In genomic region chr19:8930117-8930516, GRCm38 (mm10) we compare ENCODE assay signal across 8 mouse cellular contexts. TPM values are rescaled to one million over a fixed set of nuclear protein-coding genes. Genes with fewer than 3 reads are reported as not detected.
DNase-seq lines count a peak whose midpoint lies in the region; ATAC-seq and TF ChIP-seq lines count a peak whose summit lies in the region.

No protein-coding gene starts in this region.

- peak overlapping the region; percentile 73 for H3K4me2 ChIP-seq in embryonic facial prominence, embryonic 15.5 days (replicated peaks)
- H3K4me2 ChIP-seq in liver, embryonic 11.5 days, result peak overlapping the region; percentile 90

- H3K4me1 ChIP-seq in heart, adult 2 months (ENCODE audit: control insufficient read depth, insufficient read depth, low read length), result no peaks in the 10 kb centered on the region; the same call in 1 of the 2 replicates
- peaks cover 18% of the 10 kb centered on the region for H3K4me1 ChIP-seq in embryonic facial prominence, embryonic 15.5 days
- peaks cover 34% of the 10 kb centered on the region for H3K4me1 ChIP-seq in liver, embryonic 11.5 days (replicated peaks; ENCODE audit: control insufficient read depth, insufficient read depth, low read length)

- TF ChIP-seq EP300 in heart, adult 2 months (IDR thresholded peaks at IDR 0.05; ENCODE audit: insufficient read depth, low read depth, low read length), result no peak

- peak overlapping the region; percentile 87 for H3K9ac ChIP-seq in heart, adult 2 months (ENCODE audit: low read depth, low read length)
- peak overlapping the region; percentile 68 for H3K9ac ChIP-seq in embryonic facial prominence, embryonic 15.5 days
- H3K9ac ChIP-seq in liver, embryonic 11.5 days (ENCODE audit: low read depth, low read length), result peak overlapping the region; percentile 88

- no peak for TF ChIP-seq POLR2A in heart, adult 2 months (IDR thresholded peaks at IDR 0.05; ENCODE audit: insufficient read depth, low read depth, low read length)

- H3K36me3 ChIP-seq in heart, adult 2 months (ENCODE audit: control insufficient read depth, insufficient read depth, low read length), result no peaks in the 10 kb centered on the region
- H3K36me3 ChIP-seq in embryonic facial prominence, embryonic 15.5 days, result peaks cover 54% of the 10 kb centered on the region
- peaks cover 27% of the 10 kb centered on the region for H3K36me3 ChIP-seq in liver, embryonic 11.5 days (ENCODE audit: control insufficient read depth, insufficient read depth, low read length)

- intact Hi-C loops in heart, adult 2 months (cut with DNase I), result no loop called here

- H3K9me3 ChIP-seq in embryonic facial prominence, embryonic 15.5 days (replicated peaks), result no peaks in the 10 kb centered on the region
- H3K9me3 ChIP-seq in liver, embryonic 11.5 days (ENCODE audit: control insufficient read depth, low read length), result no peaks in the 10 kb centered on the region

- no peak for DNase-seq in heart, adult 2 months
- no peak for DNase-seq in heart, adult 9 months (ENCODE audit: low spot score in 2 of 2)
- DNase-seq in 3T3-L1 (ENCODE audit: low read depth, low spot score), result peak; percentile 55
- no peak for DNase-seq in liver, embryonic 11.5 days (ENCODE audit: low spot score)
- DNase-seq in right cerebral cortex, postnatal 10 days (ENCODE audit: low spot score in 2 of 2), result no peak
- DNase-seq in right cerebral cortex, postnatal 25 days, result no peak
- no peak for DNase-seq in lung, postnatal 14 days

- WGBS in heart, adult 2 months, result 8% methylated on average over 11 of the region's 11 CpGs
- 8% methylated on average over 11 of the region's 11 CpGs for WGBS in embryonic facial prominence, embryonic 15.5 days
- WGBS in liver, embryonic 11.5 days, result 10% methylated on average over 11 of the region's 11 CpGs

- ATAC-seq in embryonic facial prominence, embryonic 15.5 days (ENCODE audit: insufficient number of reproducible peaks, low FRiP score, low TSS enrichment, low read depth), result no peak
- ATAC-seq in liver, embryonic 11.5 days (replicated peaks; ENCODE audit: low FRiP score), result no peak

- H3K27me3 ChIP-seq in heart, adult 2 months (ENCODE audit: control insufficient read depth, insufficient read depth, low read length), result no peaks in the 10 kb centered on the region
- H3K27me3 ChIP-seq in embryonic facial prominence, embryonic 15.5 days, result no peaks in the 10 kb centered on the region
- H3K27me3 ChIP-seq in liver, embryonic 11.5 days (replicated peaks; ENCODE audit: control insufficient read depth, insufficient read depth, low read length), result no peaks in the 10 kb centered on the region

- peak overlapping the region; percentile 66 for H3K4me3 ChIP-seq in heart, adult 2 months
- H3K4me3 ChIP-seq in embryonic facial prominence, embryonic 15.5 days (replicated peaks), result peak overlapping the region; percentile 84
- peak overlapping the region; percentile 87 for H3K4me3 ChIP-seq in liver, embryonic 11.5 days (ENCODE audit: low read depth, low read length)

- TF ChIP-seq CTCF in heart, adult 2 months (IDR thresholded peaks at IDR 0.05), result no peak

- peak overlapping the region; percentile 83 for H3K27ac ChIP-seq in heart, adult 2 months
- H3K27ac ChIP-seq in embryonic facial prominence, embryonic 15.5 days (replicated peaks), result peak overlapping the region; percentile 83
- H3K27ac ChIP-seq in liver, embryonic 11.5 days (ENCODE audit: low read depth, low read length), result peak overlapping the region; percentile 92

- H3K79me2 ChIP-seq in heart, adult 2 months (replicated peaks; ENCODE audit: control insufficient read depth, insufficient read depth, low read length), result no peaks in the 10 kb centered on the region

RNA-seq across cellular contexts. Expression of gene Eml3, which starts 0.8 kb away (rescaled TPM):
- total RNA-seq in heart, adult 2 months (2021), result 1 to 10 TPM; 7.0 to 9.7 TPM
- 17.6 and 18.4 TPM in 2 replicates for polyA plus RNA-seq in heart, adult 2 months (2012; rRNA removed)
- 41.3 and 43.1 TPM in 2 replicates for polyA plus RNA-seq in embryonic facial prominence, embryonic 15.5 days (2015; fragmentation: Nextera tagmentation; extraction: Ambion mirVana)
- 22.6 and 26.1 TPM in 2 replicates for polyA plus RNA-seq in liver, embryonic 11.5 days (2014; fragmentation: Nextera tagmentation; extraction: Ambion mirVana)

RNA-seq across cellular contexts. Expression of gene Rom1, which starts 1.0 kb away (rescaled TPM):
- total RNA-seq in heart, adult 2 months (2021), result 10 to 100 TPM; 21.8 to 23.1 TPM
- polyA plus RNA-seq in heart, adult 2 months (2012; rRNA removed), result 24.9 and 30.7 TPM in 2 replicates
- 4.2 and 4.5 TPM in 2 replicates for polyA plus RNA-seq in embryonic facial prominence, embryonic 15.5 days (2015; fragmentation: Nextera tagmentation; extraction: Ambion mirVana)
- 2.4 and 3.9 TPM in 2 replicates for polyA plus RNA-seq in liver, embryonic 11.5 days (2014; fragmentation: Nextera tagmentation; extraction: Ambion mirVana)

RNA-seq across cellular contexts. Expression of gene B3gat3, which starts 9.9 kb away (rescaled TPM):
- total RNA-seq in heart, adult 2 months (2021), result 10 to 100 TPM; 35.4 to 42.3 TPM
- 59.4 and 61.2 TPM in 2 replicates for polyA plus RNA-seq in heart, adult 2 months (2012; rRNA removed)
- 51.5 and 53.3 TPM in 2 replicates for polyA plus RNA-seq in embryonic facial prominence, embryonic 15.5 days (2015; fragmentation: Nextera tagmentation; extraction: Ambion mirVana)
- polyA plus RNA-seq in liver, embryonic 11.5 days (2014; fragmentation: Nextera tagmentation; extraction: Ambion mirVana), result 32.3 and 34.8 TPM in 2 replicates

RNA-seq across cellular contexts. Expression of gene Mta2, which starts 11.6 kb away (rescaled TPM):
- 10 to 100 TPM; 29.0 to 32.1 TPM for total RNA-seq in heart, adult 2 months (2021)
- 13.1 and 15.6 TPM in 2 replicates for polyA plus RNA-seq in heart, adult 2 months (2012; rRNA removed)
- 155 and 156 TPM in 2 replicates for polyA plus RNA-seq in embryonic facial prominence, embryonic 15.5 days (2015; fragmentation: Nextera tagmentation; extraction: Ambion mirVana)
- 75.6 and 81.1 TPM in 2 replicates for polyA plus RNA-seq in liver, embryonic 11.5 days (2014; fragmentation: Nextera tagmentation; extraction: Ambion mirVana)

RNA-seq across cellular contexts. Expression of gene Tut1, which starts 23.5 kb away (rescaled TPM):
- total RNA-seq in heart, adult 2 months (2021), result 1 to 10 TPM; 8.5 to 9.4 TPM
- 7.2 and 10.6 TPM in 2 replicates for polyA plus RNA-seq in heart, adult 2 months (2012; rRNA removed)
- polyA plus RNA-seq in embryonic facial prominence, embryonic 15.5 days (2015; fragmentation: Nextera tagmentation; extraction: Ambion mirVana), result 31.0 and 32.8 TPM in 2 replicates
- 42.4 and 43.2 TPM in 2 replicates for polyA plus RNA-seq in liver, embryonic 11.5 days (2014; fragmentation: Nextera tagmentation; extraction: Ambion mirVana)
